Mouse (Mus musculus) liver, postnatal 0 days (tissue): Measurements from ENCODE around the gene Azin2.

Experiments used
- CTCF ChIP-seq: sonication (generic); IDR thresholded peaks from 2 replicates; pipeline ENCODE4 v1.5.1; 2016; ENCODE audit warnings: antibody characterized with exemption, low read depth
- EP300 ChIP-seq: IDR thresholded peaks from 2 replicates; pipeline ENCODE4 v1.6.1; 2016; ENCODE audit warnings: antibody characterized with exemption, low read depth, mild to moderate bottlenecking

DNA sequence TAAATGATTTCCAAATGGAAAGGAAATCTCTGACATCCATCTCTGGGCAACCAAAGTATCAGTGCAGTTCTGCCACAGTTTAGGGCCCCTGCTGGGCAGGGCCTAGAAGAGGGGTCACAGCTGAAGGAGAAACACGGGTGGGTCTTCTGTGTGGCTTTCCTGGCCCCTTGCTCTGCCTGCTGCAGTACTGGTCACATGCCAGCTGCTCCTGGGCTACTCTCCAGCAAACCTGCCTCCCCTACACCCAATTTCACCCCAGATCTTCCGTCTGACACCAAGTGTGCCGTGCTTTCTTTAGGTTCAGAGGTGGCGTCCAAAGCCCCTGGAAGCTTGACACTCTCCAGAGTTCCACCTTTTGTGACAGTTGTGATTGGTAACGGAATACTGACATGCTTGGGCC is 26.6 kb downstream of the Azin2 start:
- no peak for TF ChIP-seq CTCF
- TF ChIP-seq EP300: no peak
